Mouse (Mus musculus) thymus, postnatal 4 days (tissue): ENCODE measurements around the gene Raet1e.
"Not testable (repeated sequence)": the region's sequence is repeated elsewhere in the genome, so short reads cannot be mapped to it uniquely, and the experiment has no call there.

Source experiments
- DNase-seq: peaks from one replicate; pipeline ENCODE4 v3.0.0; 2021

Raet1e gene

DNA sequence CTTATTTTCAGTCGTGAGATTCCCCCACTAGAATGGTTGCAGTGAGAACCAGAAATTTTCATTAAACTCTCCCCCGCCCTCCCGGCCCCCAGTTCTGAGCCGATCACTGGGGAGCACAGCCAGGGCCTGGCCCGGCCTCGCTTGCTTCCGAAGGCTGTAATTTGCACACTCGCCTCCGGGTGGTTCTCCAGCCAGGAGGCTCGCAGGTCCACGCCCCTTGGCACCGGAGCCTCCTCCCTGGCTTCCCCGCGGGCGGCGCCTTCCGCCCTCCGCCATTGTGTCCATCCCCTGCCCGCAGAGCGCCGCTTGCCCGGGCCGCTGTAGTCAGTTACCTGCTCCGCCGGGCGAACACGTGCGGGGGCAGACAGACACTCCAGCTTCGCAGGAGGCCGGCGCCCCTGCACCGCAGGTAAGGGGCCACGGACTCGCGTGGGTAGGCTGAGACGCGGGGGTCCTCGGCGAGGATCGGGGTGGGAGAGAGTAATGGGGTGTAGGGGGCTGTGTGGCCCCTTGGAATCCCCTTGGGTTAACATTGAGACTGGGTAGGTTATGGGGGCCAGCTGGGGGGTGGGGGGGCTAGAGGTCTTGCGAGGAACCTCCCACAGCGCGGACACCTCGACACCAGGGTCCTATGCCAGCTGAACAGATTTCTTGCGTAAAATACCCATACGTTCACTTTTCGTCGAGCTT is at the start of gene Raet1e, which contains the start of gene H60b:
Gene Raet1e, plus strand, starts transcription at position 260 of the 690 bp plus-strand sequence.
Gene H60b, plus strand, starts transcription at position 277 of the 690 bp plus-strand sequence.
- peak; percentile 29 for DNase-seq

DNA sequence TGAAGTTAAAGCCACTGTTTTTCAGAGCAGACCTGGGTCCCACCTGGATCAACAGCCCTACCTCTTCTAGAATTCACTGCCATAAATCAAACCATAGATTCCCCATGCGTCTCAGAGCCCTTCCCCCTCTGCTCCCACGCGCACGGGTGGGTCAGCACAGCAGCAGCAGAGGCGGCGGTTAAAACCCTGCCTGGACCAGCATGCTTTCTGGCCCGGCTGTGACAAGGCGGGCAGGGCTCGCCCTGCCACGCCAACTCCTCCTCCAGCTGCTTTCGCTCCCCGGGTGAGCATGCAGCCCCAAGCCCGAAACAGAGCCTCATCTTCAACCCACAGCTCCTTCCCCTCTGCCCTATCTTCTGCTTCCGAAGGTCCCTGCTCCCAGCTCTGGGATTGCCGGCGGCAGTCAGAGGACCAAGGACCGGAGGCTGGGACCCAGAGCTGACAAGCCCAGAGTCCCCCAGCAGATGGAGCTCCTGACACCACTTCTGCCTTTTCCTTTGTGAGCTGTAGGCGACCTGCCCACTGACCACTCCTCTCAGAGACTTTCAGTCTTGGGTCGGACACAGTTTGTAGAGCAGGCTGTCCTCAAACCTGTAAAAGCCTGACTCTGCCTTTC is 17.6 kb upstream of the Raet1e start:
- peak; percentile 67 for DNase-seq

DNA sequence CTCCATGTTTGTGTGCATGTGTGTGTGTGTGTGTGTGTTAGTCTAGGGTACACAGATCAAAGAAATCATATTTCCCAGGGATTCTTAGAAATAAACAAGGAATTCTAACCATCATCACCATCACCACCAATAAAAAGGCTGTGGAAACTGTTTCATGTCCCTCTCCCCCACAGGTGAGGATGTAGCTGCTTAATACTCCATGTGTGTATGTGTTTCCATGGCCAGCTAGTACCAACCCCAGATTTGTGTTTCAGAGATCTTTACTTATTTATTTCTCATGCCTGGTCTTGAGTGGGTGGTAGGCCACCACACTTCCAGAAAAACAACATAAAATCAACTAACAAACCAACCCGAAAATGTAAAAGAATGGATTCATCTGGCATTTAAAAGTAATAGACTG is 16.2 kb upstream of the Raet1e start:
- DNase-seq = not testable (repeated sequence)

DNA sequence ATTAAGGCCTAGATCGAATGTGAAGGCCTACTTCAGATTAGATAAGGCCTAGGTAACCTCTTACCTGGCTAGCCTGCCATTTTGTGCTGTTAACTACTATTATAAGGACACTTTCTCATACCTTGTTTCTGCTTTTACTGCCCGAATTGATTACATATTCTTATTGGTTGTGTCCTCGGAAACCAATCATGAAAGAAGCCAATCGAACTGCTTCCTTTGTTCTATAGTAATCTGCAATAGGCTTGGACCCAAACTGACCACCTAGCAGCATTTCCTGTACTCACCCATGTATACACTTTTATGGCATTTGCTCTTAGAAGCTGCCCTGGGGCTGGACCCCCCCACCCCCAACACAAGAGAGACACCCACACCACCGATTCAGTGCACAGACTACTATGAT is 15.4 kb upstream of the Raet1e start:
- DNase-seq = no peak

DNA sequence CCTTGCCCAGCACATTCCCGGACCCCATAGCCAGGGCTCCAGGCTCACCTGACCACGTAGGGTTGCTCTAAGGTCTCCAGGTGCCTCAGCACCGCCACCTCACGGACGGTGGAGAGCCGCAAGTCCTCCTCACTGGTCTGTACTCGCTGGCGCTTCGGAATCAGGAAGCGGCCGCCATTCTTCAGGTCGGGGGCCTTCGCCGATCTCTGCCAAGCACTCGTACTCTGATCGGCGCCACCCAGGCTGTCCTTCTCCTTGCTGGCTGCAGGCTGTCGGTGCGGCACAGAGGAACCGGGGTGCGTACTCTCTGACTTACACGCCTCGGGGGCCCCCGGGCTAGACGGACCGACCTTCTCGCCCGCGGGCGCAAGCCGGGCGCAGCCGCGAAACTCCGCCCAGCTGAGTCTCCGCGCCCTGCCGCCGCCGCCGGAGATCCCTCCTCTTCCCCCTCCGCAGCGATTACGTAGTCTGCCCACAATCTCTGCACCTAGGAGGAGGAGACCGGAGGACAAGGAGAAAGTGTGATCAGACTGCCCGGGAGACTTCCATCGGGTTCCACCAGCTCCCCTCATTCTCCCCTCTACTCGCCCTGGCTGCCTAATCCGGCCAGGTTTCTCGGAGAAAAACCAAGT is 9.8 kb upstream of the Raet1e start:
- DNase-seq = peak; percentile 78

DNA sequence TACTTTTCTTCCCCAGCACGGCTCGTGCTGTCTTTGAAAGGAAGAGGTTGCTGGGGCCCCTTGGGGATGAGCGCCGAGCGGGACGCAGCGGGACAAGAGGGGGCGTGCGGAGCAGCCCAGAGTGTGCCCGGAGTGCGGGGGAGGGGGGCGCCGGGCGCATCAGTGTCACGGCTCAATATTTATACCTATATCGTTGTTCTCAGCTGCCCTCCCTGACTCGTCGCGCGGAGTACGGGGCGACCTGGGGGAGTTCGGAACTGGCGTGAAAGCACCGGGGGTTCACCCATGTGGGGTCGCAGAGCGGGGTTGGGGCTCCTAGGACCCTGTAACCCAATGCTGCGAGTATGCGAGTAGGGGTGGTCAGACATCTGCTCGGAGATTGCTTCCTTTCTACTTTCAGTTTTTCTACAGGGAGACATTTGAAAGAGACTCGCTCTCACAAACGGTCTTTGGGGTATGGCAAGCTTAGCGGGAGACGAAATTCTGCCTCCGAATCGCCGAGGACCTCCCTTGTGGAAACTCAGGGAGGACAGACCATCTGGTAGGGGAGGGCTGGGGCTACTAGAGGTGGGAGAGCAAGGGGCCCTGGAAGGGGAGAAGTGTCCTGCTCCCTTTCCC is 9.2 kb upstream of the Raet1e start, which contains the start of gene E030030I06Rik:
Gene E030030I06Rik, minus strand, starts transcription at position 198 of the 618 bp plus-strand sequence.
- peak; percentile 55 for DNase-seq

DNA sequence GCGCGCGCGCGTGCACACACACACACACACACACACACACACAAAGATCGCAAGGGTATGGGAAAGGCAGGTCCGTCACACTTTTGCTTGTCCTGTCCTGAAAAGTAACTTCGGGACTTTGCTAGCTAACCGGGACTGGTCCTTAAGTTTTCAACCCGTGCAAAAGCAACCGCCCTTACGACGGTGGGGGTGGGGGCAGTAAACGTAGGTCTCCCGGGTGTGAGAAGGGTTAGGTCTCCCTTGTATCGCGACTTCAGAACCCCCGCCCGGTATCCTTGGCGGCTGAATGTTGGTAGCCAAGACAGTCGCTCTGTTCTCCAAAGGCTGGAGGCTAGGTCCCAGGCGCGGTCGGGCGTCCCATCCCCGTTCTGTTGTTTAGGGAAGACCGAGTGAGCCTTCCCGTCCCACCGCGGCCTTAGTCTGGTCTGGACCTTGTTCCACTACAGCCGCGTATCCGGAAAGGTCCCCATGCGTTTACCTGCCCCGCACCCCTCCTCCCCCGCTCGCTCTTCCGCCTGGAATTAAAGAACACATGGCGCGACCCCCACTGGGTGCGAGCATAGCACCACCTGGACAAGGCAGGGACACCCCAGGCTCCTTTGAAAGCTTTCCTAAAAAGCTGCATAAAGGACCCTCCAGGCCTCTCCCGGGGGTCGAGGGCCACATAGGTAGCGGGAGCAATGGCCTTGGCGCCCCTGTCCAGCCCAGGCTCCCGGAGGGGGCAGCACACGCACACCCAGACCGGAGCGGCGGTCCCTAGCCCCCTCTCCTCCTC is 8.5 kb upstream of the Raet1e start:
- peak; percentile 38 for DNase-seq

DNA sequence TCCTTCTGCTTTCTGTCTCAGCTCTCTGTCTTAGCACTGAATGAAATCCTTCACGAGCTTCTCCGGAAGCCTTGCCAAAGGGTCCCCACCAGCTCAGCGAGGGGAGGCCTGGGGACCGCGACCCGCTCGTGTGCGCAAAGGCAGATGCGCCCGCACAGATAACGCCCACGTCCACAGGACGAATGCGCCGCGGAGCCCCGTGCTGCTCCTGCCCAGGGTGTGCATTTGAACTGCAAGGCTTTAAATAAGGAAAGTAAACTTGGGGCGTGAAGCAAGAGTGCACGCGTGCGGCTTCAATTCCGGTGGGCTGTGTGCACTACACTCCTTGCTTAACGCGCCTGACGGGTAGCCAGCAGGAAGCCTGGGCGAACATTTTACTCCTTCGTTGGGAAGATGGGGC is 7.8 kb upstream of the Raet1e start:
- peak; percentile 53 for DNase-seq

DNA sequence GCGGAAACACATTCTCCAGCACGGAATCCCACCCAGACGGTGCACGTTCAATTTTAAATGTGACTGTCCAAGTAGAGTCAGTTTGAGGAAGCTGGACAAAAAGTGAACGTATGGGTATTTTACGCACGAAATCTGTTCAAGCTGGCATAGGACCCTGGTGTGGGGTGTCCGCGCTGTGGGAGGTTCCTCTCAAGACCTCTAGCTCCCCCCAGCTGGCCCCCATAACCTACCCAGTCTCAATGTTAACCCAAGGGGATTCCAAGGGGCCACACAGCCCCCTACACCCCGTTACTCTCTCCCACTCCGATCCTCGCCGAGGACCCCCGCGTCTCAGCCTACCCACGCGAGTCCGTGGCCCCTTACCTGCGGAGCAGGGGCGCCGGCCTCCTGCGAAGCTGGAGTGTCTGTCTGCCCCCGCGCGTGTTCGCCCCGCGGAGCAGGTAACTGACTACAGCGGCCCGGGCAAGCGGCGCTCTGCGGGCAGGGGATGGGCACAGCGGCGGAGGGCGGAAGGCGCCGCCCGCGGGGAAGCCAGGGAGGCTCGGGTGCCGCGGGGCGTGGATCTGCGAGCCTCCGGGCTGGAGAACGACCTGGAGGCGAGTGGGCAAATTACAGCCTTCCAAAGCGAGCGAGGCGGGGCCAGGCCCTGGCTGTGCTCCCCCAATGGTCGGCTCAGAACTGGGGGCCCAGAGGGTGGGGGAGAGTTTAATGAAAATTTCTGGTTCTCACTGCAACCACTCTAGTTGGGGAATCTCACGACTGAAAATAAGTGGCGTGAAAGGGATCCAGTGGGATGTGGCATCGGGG is 7.1 kb upstream of the Raet1e start:
- DNase-seq = peak; percentile 47

DNA sequence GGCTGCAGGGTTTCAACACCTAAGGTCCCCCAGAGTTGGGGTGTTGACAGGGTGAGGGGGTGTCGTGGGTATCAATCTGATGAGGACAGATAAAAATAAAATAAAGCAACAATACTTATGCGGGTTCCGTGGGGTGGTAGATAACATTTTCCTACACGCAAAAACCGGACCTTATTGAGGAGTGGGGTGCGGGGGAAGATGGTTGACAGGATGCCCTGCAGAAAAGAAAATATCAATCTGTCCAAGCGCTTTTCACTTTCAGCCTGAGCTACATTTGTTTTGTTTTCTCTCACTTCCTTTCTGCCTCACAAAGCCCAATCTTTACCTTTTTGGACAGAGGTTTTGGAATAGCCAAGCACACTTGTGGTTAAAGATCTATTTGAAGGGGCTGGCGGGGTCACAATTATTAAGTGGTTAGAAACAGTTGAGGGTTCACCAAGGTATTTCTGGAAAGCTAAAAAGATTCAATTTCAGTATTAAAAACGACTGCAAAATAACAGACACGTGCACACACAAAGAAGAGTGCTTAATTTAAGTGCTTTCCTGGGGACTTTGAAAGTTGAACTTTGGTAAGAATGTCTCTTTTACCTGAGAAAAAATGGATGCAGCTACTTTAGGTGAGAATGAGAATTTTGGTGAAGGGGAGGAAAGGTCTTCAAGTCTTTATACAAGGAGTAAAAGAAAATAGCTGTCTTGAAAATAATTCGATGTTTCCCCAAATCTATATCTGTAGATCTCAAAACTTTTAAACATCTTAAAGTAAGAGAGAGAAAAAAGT is 6.3 kb upstream of the Raet1e start:
- DNase-seq = not testable (repeated sequence)

DNA sequence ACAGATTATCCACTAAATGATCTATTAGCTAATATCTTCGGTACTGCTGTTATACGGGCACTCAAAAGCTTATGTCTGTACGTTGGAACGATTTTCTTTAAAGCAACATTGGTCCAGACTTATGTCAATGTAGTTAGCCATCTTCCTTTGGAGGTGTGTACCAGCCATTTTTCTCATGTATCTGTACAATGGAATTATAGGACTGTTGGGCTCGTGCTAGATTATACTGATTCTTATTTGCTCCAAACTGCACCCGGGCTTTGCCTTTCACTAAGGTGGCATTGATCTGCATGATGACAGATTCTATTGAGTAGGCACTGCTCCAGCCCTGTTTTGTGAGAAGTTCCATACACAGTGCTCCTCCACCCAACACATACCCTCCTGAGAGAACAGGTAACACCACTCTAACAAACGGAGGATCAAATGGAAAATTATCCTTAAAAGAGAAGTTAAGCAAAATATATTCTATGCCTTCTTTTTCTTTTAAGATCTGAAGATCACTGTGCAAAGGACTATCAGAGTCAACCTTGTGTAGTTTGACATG is 5.2 kb upstream of the Raet1e start:
- not testable (repeated sequence) for DNase-seq

DNA sequence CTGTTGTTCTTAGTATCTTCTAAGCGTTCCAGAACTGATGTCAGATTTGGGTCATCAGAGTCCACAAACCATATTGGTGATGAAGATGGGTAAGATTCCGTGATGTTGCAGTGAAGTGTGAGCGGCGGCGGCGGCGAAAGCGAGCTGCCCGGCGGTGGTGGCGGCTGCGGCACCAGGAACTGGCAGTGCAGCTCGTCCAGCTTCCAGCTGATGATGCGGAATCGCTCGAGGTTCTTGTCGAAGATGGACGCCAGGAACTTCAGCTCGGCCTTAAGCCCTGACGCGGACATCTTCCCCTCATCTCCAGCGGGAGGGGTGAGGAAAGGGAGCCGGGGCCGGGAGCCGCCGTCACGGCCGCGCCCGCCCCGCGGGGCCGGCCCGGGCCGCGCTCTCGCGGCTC is 4.2 kb upstream of the Raet1e start:
- DNase-seq = peak; percentile 12

DNA sequence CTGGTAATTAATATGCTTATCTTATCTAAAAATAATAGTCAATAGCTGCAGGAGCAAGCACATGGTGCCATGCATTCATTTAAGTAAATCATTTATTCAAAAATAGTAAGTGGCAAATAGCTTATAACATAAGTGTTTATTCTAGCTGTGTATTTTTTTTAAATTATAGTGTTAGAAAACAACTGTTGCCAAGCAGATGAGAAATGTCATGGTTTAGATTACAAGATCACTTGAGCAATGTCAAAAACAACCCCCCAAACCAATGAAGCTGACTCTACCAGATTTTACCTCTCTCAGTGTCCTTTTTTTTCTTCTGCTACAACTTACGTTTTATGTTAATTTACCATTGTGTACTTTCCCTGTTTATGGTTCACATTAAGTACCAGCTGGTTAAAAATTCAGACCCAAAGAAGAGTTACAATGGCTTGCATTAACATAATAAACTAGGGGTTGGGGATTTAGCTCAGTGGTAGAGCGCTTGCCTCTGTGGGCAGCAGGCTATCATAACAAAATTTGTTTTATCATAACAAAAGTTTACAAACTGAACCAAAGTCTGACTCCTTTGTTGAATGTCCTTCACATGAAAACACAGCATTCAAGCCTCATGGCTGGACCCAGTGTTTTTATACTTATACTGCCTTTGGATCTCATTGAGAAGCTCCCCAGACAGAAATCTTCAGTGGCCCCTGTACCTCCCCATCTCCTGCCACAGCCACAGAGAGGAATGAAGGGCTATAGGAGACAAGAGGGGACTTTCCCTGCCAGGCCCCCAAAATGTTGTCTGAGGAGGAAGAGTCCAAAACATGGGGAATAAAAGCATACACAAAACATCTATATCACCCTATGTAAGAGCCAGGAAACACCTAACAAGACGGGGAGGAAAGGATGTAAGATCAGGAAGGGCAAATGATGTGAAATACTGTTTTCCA is 3.2 kb upstream of the Raet1e start:
- no peak for DNase-seq

DNA sequence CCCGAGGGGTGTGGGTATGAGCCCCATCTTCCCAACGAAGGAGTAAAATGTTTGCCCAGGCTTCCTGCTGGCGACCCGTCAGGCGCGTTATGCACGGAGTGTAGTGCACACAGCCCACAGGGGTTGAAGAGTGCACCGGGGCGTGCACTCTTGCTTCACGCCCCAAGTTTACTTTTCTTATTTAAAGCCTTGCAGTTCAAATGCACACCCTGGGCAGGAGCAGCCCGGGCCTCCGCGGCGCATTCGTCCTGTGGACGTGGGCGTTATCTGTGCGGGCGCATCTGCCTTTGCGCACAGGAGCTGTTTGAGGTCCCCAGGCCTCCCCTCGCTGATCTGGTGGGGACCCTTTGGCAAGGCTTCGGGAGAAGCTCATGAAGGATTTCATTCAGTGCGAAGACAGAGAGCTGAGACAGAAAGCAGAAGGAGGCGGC is 777 bp downstream of the Raet1e start:
- DNase-seq = peak; percentile 15

DNA sequence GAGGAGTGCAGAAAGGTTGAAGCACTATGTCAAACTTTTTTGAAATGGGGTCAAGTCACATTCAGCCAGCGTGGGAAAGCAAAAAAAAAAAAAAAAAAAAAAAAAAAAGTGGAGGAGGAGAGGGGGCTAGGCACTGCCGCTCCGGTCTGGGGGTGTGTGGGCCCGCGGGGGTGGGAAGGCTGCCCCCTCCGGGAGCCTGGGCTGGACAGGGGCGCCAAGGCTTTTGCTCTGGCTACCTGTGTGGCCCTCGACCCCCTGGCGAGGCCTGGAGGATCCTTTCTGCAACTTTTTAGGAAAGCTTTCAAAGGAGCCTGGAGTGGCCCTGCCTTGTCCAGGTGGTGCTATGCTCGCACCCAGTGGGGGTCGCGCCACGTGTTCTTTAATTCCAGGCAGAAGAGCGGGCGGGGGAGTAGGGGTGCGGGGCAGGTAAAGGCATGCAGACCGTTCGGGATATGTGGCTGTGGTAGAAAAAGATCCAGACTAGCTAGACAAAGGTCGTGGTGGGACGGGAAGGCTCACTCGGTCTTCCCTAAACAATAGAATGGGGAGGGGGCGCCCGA is 1.3 kb downstream of the Raet1e start:
- DNase-seq = no peak

DNA sequence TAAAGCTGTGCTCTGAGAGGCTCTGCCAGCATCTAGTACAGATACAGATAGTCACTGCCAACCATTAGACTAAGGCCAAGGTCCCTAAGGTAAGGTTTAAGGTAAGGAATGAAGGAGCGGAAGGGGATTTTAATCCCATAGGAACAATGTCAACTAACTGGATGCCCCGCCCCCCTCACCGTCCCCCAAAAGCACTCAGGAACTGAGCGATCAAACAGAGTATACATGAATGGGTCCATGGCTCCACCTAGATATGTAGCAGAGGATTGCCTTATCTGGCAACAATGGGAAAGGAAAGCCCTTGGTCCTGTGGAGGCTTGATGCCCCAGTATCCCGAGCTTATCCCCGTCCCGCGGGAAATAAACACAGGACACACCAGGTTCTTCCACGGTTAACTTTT is 4.9 kb downstream of the Raet1e start:
- DNase-seq = not testable (repeated sequence)

DNA sequence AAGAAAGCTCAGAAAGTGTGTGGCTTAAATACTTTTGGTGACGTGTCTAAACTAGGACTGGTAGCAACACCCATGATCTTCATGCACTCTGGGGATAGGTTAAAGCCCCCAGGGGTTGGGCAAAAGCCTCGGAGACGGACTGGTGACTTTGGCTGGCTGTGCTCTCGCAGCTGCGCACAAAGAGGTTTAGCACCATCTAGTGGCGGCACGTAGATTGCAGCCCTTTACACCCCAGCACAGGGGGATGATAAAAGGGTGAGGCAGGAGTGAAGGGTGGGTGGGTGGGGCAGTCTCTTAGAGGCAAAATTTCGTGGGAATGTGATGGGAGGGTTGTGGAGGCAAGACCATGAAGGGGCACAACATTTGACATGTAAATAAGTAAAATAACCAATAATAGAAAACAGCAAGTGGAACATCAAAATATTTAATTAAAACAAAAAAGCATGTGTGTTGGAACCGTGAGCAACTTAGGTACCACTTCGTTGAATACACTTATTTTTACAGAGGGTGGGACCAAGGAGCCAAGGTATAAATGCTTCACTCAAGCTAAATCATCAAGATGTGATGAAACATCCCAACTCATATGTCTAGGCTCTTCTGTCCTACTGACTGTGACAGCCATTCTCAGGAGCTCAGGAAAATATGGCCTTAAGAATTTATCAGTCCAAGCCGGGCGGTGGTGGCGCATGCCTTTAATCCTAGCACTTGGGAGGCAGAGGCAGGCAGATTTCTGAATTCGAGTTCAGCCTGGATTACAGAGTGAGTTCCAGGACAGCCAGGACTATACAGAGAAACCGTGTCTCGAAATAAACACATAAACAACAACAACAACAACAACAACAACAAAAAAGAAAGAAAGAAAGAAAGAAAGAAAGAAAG is 5.6 kb downstream of the Raet1e start:
- peak; percentile 85 for DNase-seq
